Mouse (Mus musculus): Measurements from ENCODE around the gene Eepd1. TPM values are rescaled to one million over a fixed set of nuclear protein-coding genes. Genes with fewer than 3 reads are reported as not detected.

Eepd1 gene
- total RNA-seq, 2 experiments from 2014 or later = 9.9 to 13.7 TPM

DNA sequence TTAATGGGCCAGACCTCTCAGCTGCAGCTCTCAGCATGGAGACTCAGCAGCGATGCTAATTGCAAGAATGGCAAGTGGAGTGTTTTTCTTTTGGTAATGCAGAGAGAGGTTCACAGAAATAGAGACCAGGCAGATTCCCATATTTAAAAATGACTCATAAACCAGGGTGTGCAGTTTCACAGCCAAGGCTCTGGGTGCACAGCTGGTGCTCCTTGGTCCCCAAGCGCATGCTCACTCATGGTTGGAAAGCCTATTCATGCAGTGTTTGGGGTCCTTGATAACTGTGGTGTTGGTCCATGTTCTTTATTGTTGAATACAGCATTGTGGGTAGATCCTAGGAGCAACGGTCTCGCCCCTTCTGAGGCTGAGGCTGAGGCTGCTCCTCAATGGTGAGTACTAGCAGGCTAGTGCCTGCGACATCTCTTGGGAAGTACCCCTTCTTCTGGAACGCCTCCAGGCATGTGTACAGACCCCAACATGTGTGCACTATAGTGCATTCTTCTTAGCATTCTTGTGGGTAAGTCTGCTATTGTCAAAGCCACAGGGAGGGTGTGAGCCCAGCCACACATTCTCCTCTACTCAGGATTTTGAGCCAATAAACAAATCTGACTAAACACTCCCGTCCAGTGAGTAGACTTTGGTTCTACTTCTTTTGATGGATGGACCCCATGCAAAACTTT, 46.2 kb downstream of the Eepd1 start:
- ATAC-seq (replicated peaks; ENCODE audit: poor library complexity, severe bottlenecking) = no peak

GRCm38 (mm10) chr9:25531627-25532026, 50.3 kb downstream of the Eepd1 start:
- ATAC-seq (replicated peaks; ENCODE audit: poor library complexity, severe bottlenecking) = no peak

DNA sequence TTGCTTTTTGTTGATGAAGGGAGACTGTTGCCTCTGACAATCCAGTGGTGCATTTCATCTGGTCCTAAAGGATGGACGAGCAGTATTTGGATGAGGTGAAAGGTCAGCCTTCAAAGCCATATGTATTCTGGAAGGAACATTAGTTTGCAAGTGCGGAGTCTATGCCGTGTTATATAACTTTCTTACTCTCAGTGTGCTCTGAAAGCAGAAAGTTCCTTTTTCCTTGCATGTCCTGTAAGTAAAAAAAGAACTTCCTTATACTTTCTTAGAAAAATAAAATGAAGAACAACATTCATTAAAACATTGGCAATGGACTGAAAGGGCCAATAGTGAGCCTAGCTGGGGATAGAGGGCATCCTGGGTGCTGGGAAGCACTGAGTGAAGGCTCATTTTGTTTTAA, 50.8 kb downstream of the Eepd1 start:
- peak; percentile 20; the same call in 1 of the 2 replicates for ATAC-seq (replicated peaks; ENCODE audit: poor library complexity, severe bottlenecking)

- no peak for ATAC-seq (replicated peaks; ENCODE audit: poor library complexity, severe bottlenecking)
Measured at GRCm38 (mm10) chr9:25535487-25535886, 54.1 kb downstream of the Eepd1 start.

DNA sequence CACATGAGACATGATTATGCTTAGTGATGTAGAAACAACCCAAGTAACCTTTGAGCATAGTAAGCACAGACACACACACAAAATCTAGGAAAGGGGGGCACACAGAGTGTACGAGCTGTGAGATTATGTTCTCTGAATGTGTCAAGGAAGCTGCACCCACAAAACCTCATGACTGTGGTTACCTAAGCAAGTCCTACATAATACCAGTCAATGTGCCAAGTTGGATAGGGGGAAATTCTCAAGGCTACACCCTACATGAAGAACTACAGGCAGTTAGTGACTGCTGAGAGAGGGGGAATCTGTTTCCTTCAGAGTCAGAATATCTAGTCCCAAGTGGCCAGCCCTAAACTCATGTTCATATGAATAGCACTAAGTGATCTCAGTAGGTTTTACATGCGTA, 58.1 kb downstream of the Eepd1 start:
- ATAC-seq (replicated peaks; ENCODE audit: poor library complexity, severe bottlenecking) = peak; percentile 33

DNA sequence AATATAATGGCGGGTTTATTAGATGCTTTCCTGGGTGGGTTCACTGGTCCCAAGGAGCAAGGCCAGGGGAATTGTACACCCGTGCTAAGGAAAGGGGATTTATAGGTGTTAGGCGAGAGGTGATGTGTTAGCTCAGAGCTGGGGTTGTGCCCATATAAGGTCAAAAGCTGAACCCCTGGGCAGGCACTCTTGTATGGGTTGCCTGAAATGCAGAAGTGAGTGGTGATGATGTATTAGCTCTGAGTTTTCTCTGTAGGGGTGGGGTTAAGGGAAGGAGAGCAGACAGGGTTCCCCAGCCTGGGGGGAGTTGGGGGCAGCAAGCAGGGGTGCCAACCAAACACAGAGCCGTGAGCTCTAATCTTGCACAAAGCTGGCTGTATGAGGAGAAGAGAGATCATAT, 60.0 kb downstream of the Eepd1 start:
- ATAC-seq (replicated peaks; ENCODE audit: poor library complexity, severe bottlenecking) = peak; percentile 93

- no peak for ATAC-seq (replicated peaks; ENCODE audit: poor library complexity, severe bottlenecking)
Measured at GRCm38 (mm10) chr9:25545212-25545611, 63.9 kb downstream of the Eepd1 start.

DNA sequence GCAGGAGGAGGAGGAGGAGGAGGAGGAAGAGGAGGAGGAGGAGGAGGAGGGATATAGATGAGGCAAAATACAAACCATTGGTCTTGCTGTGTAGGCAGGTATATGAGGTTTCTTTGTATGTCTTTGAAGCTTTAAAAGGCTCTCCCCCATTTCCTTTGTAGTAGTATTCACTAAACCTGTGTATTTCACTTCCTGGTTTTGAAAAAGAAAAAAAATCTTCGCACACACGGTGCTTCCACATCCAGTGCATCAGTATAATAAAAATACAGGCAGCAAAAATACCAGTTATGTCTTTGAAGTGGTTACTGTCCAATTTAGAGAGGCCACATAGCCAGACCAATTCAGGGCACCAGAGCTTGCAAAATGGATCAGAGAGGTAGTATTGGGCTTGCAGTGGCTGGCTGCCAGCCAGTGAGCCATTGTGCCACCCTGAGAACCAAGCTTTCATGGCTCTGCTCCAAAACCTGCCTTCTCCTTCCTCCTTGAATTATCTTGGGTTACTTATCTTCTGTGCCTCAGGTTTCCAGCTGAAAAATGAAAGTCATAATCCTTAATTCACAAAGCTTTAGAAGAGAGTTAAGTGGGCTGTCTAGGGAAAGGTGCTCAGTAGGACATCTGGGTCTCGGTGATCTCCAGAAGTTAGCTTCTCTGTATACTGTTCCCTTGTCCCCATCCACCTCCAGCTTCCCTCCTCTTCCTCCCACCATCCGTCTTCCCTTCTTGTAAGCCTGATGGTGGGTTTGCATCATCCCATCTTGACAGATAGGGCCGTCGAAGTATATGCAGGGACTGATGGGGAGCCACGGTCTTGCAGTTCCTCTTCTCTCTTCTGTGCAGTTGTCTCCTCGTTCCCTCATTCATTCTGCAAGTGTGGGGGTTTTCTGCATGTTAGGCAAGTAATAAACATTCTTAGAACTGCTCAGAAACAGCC, 68.0 kb downstream of the Eepd1 start:
- ATAC-seq (replicated peaks; ENCODE audit: poor library complexity, severe bottlenecking) = peak; percentile 63

DNA sequence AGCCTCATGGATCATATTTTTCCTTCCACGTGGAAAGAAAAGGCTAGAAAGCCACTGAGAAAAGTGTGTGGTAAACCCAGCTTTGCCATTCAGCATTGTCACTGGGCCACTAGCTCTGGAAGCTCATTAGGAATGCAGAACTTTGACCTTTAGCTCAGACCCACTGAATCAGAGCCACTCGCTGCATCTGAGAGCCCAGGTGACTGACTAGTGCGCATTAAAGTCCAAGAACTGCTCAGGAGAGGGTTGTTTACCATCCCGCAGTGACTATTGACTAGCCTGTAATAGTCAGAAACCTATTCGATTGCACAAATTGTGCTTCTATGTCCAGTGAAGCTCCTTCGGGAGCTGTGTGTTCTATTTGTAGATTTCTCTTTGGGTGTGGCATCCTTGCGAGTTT, 68.8 kb downstream of the Eepd1 start:
- ATAC-seq (replicated peaks; ENCODE audit: poor library complexity, severe bottlenecking) = no peak

DNA sequence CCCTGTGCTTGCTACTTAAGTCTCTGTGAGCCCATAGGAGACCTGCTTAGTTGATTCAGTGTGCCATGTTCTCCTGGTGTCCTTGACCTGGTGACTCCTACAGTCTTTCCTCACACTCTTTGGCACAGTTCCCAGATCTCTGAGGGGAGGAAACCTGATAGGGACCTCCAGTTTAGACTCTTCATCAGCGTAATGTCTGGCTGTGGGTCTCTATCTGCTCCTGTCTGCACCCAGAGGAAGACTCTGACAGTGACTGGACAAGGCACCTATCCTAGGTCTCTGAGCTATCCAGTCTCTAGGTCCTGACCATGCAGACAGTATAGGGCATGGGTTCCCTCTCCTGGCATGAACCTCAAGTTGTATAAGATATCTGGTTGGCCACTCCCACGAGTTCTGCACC, 71.2 kb downstream of the Eepd1 start:
- ATAC-seq (replicated peaks; ENCODE audit: poor library complexity, severe bottlenecking) = peak; percentile 50

DNA sequence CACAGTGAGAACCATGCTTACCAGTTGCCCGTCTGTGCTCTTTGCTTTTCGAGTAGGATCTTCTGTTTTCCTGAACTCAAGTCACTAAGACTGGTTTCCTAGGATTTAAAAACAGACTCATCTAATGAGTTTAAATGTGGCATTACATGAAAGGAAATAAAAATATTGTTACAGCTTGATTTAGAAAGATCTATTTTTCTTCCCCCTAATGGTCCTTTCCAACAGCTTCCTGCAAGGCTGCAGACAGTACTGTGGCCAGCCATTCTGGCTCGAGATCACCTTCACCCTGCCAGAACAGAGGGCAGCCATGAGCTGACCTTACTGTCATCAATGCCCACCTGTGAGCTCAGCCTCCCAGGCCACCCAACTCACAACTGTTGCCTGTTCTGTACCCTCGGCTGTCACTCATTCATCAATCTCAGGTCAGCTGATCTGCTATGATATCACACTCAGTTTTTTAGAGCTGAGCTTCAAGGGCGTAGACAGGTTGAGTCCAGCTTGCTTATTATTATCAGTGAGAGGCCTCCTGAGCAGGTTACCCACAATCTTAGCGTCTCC, 73.0 kb downstream of the Eepd1 start:
- no peak for ATAC-seq (replicated peaks; ENCODE audit: poor library complexity, severe bottlenecking)

- no peak for ATAC-seq (replicated peaks; ENCODE audit: poor library complexity, severe bottlenecking)
Measured at GRCm38 (mm10) chr9:25555261-25555660, 73.9 kb downstream of the Eepd1 start.

DNA sequence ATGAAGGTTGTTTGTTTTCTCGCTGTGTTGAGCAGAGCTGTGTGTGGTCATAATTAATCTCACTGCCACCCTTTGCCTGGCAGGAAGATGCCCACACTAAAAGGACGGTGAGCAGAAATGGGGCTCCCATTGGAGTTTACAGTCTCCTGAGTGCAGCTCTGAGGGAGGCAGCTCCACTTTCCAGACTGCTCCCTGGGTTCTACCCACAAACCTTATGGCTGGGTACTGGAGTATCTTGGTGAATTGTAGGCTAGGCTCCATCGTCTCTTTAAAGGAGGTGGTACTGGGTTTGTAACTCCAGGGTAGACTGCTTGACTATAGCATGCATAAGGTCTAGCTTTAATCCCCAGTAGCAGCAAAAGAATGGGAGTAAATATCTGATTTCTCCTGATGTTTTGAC, 74.7 kb downstream of the Eepd1 start:
- no peak for ATAC-seq (replicated peaks; ENCODE audit: poor library complexity, severe bottlenecking)

- no peak for ATAC-seq (replicated peaks; ENCODE audit: poor library complexity, severe bottlenecking)
Measured at GRCm38 (mm10) chr9:25557378-25557777, 76.0 kb downstream of the Eepd1 start.

DNA sequence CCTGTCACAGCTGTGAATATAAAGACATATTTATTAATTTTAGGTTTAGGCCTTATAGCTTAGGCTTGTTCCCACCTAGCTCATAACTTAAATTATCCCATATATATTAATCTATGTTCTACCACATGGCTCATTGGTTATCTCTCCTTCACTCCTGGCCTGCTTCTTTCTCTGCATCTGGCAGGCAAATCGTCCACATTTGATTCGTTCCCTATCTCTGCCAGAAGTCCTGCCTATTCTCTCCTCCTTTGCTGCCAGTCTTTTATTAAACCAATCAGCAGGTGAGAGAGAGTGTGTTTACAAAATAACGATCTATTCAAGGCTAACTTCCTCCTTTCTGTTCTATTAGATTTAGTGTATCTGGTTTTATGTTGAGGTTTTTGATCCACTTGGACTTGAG, 77.5 kb downstream of the Eepd1 start:
- ATAC-seq (replicated peaks; ENCODE audit: poor library complexity, severe bottlenecking) = 0 out of 2 replicates have a peak, but pooled peaks have one; percentile 37

- ATAC-seq (replicated peaks; ENCODE audit: poor library complexity, severe bottlenecking) = no peak
Measured at GRCm38 (mm10) chr9:25560016-25560758, 78.8 kb downstream of the Eepd1 start.

- ATAC-seq (replicated peaks; ENCODE audit: poor library complexity, severe bottlenecking) = peak; percentile 50
Measured at GRCm38 (mm10) chr9:25561143-25561542, 79.8 kb downstream of the Eepd1 start.

DNA sequence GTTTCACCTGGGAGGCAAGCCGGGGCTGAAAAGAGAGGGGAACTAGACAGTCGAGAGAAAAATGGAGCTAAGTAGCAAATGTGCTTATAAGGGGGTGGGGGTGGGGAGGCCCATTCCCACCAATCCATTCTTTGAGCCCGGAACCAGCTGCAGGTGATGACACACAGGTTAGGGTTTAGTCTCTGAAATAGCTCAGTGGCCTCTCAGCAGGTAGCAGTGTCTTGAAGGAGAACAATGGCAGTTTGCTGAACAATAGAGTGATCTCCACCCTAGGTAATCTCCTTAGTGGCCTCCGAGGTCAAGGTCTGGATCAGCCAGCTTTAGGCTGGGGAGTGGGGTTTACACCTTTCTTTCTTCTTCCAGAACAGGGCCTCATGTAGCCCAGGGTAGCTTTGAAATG, 82.5 kb downstream of the Eepd1 start:
- no peak for ATAC-seq (replicated peaks; ENCODE audit: poor library complexity, severe bottlenecking)

GRCm38 (mm10) chr9:25567071-25567470, 85.7 kb downstream of the Eepd1 start:
- no peak for ATAC-seq (replicated peaks; ENCODE audit: poor library complexity, severe bottlenecking)

GRCm38 (mm10) chr9:25568783-25569182, 87.4 kb downstream of the Eepd1 start:
- no peak for ATAC-seq (replicated peaks; ENCODE audit: poor library complexity, severe bottlenecking)

GRCm38 (mm10) chr9:25570011-25570410, 88.7 kb downstream of the Eepd1 start:
- ATAC-seq (replicated peaks; ENCODE audit: poor library complexity, severe bottlenecking) = no peak
